22 mouse cellular contexts compared by ENCODE assay signal in genomic region chr1:136951155-136951650, GRCm38 (mm10). TPM values are rescaled to one million over a fixed set of nuclear protein-coding genes. Genes with fewer than 3 reads are reported as not detected.
A peak's percentile ranks its signal among the peaks of the same experiment; 100 is the strongest.
DNase-seq lines count a peak whose midpoint lies in the region; ATAC-seq and TF ChIP-seq lines count a peak whose summit lies in the region.
"Had no signal": no experiment of that assay in that cellular context is flagged by ENCODE, and none has a peak within 500 bp of the region (broad histone marks: within the 10 kb centered on the region; RNA-seq: fewer than 3 reads in every experiment).

No protein-coding gene starts in this region.

- DNase-seq in heart, adult 11 months = peak; percentile 61
- DNase-seq in heart, postnatal 14 days = no peak
- no peak for DNase-seq in ES-E14 (ENCODE audit: low read depth, low spot score)
- no peak for DNase-seq in adrenal gland, postnatal 10 days
- no peak for DNase-seq in liver, postnatal 0 days
- DNase-seq in cerebellum, adult 9-11 months = no peak
- DNase-seq: adrenal gland, adult 8-10 months; cerebellum, adult 11 months; cerebellum, adult 8-10 months; cerebellum, postnatal 25 days; gastrocnemius, adult 2 months; gastrocnemius, postnatal 25 days; kidney, adult 18-20 months had no signal

- WGBS in intestine, embryonic 15.5 days = 27% methylated on average over 3 of the region's 3 CpGs
- 14% methylated on average over 3 of the region's 3 CpGs for WGBS in liver, postnatal 0 days (ENCODE audit: insufficient replicate concordance)

- peaks cover 13% of the 10 kb centered on the region; the same call in 1 of the 2 replicates for H3K36me3 ChIP-seq in ES-E14 (ENCODE audit: control insufficient read depth, insufficient read depth, low read length, poor library complexity, severe bottlenecking)
- H3K36me3 ChIP-seq in intestine, embryonic 15.5 days = no peaks in the 10 kb centered on the region
- no peaks in the 10 kb centered on the region for H3K36me3 ChIP-seq in liver, postnatal 0 days (replicated peaks; ENCODE audit: insufficient read depth, low read length)
- H3K36me3 ChIP-seq: embryonic facial prominence, embryonic 15.5 days; forebrain, embryonic 10.5 days; hindbrain, embryonic 10.5 days had no signal

- H3K4me2 ChIP-seq in intestine, embryonic 15.5 days (replicated peaks) = peak overlapping the region; percentile 30; the same call in 1 of the 2 replicates
- no peak overlapping the region for H3K4me2 ChIP-seq in liver, postnatal 0 days (ENCODE audit: low read depth, low read length)
- H3K4me2 ChIP-seq: hindbrain, embryonic 14.5 days had no signal

- peak overlapping the region; percentile 36 to 70 for H3K4me3 ChIP-seq in ES-E14 (ENCODE audit: insufficient read depth in 1 of 2, low read depth in 1 of 2, low read length in 2 of 2, poor library complexity in 1 of 2, severe bottlenecking in 1 of 2)
- H3K4me3 ChIP-seq in intestine, embryonic 15.5 days (replicated peaks) = no peak overlapping the region
- no peak overlapping the region for H3K4me3 ChIP-seq in liver, postnatal 0 days (ENCODE audit: low read depth, low read length)
- H3K4me3 ChIP-seq: erythroblast, embryonic 14.5 days; gastrocnemius, adult 2 months had no signal

- TF ChIP-seq CTCF in liver, postnatal 0 days (IDR thresholded peaks at IDR 0.05; ENCODE audit: low read depth) = no peak

- ATAC-seq in intestine, embryonic 15.5 days = no peak
- no peak for ATAC-seq in liver, postnatal 0 days
- ATAC-seq: forebrain, embryonic 14.5 days had no signal

- in situ Hi-C loops in ES-E14 (cut with MboI; ENCODE audit: low sequenced_read_pairs in 2 of 2, unreplicated experiment in 2 of 2) = no loop called here

- no peak overlapping the region; the same call in 1 of the 2 replicates for H3K27ac ChIP-seq in ES-E14 (ENCODE audit: insufficient read depth, low read depth, low read length, poor library complexity, severe bottlenecking)
- H3K27ac ChIP-seq in intestine, embryonic 15.5 days = no peak overlapping the region
- H3K27ac ChIP-seq in liver, postnatal 0 days (ENCODE audit: low read depth) = no peak overlapping the region
- H3K27ac ChIP-seq: embryonic facial prominence, embryonic 15.5 days; forebrain, embryonic 10.5 days; gastrocnemius, adult 2 months; hindbrain, embryonic 10.5 days; hindbrain, embryonic 14.5 days had no signal

- peaks cover 4 to 18% of the 10 kb centered on the region in 2 experiments; a peak in 3 of 4 replicates for H3K4me1 ChIP-seq in ES-E14 (ENCODE audit: control insufficient read depth in 2 of 2, insufficient read depth in 2 of 2, low read length in 2 of 2, poor library complexity in 1 of 2)
- peaks cover 17% of the 10 kb centered on the region for H3K4me1 ChIP-seq in intestine, embryonic 15.5 days (replicated peaks)
- peaks cover 7% of the 10 kb centered on the region for H3K4me1 ChIP-seq in liver, postnatal 0 days (ENCODE audit: insufficient read depth)

- intact Hi-C loops in heart, postnatal 14 days (cut with DNase I) = loop anchor here (10.0 kb wide), 1 partner anchor 396 kb away; no protein-coding TSS in a partner anchor

- H3K9ac ChIP-seq in ES-E14 (ENCODE audit: insufficient read depth, low read depth, low read length, poor library complexity, severe bottlenecking) = peak overlapping the region; percentile 7; the same call in 1 of the 2 replicates
- no peak overlapping the region for H3K9ac ChIP-seq in intestine, embryonic 15.5 days
- H3K9ac ChIP-seq in liver, postnatal 0 days (replicated peaks) = no peak overlapping the region
- H3K9ac ChIP-seq: embryonic facial prominence, embryonic 15.5 days; hindbrain, embryonic 14.5 days had no signal

- H3K9me3 ChIP-seq in ES-E14 (ENCODE audit: control insufficient read depth, insufficient read depth, low read depth, low read length) = no peaks in the 10 kb centered on the region
- H3K9me3 ChIP-seq in intestine, embryonic 15.5 days = no peaks in the 10 kb centered on the region
- H3K9me3 ChIP-seq in liver, postnatal 0 days (ENCODE audit: low read length) = no peaks in the 10 kb centered on the region
- H3K9me3 ChIP-seq: embryonic facial prominence, embryonic 15.5 days had no signal

- TF ChIP-seq EP300 in liver, postnatal 0 days (IDR thresholded peaks at IDR 0.05; ENCODE audit: low read depth) = no peak

- peaks cover 42% of the 10 kb centered on the region for H3K27me3 ChIP-seq in intestine, embryonic 15.5 days (replicated peaks)
- peaks cover 56% of the 10 kb centered on the region for H3K27me3 ChIP-seq in liver, postnatal 0 days (ENCODE audit: insufficient read depth, low read length)

TF ChIP-seq in ES-E14, 5 proteins besides CTCF, POLR2A, EP300 and RAD21:
- no peak for TF ChIP-seq MAFK (IDR thresholded peaks at IDR 0.05; ENCODE audit: insufficient read depth, low read depth, low read length)
- TF ChIP-seq CHD2 (IDR thresholded peaks at IDR 0.05; ENCODE audit: low read depth, low read length) = no peak
- TF ChIP-seq HCFC1 (IDR thresholded peaks at IDR 0.05; ENCODE audit: borderline replicate concordance, insufficient read depth, low read length) = no peak
- TF ChIP-seq ZNF384 (IDR thresholded peaks at IDR 0.05; ENCODE audit: low read depth, low read length) = no peak
- TF ChIP-seq ZC3H11A (IDR thresholded peaks at IDR 0.05; ENCODE audit: borderline replicate concordance, low read depth, low read length) = no peak
TF ChIP-seq in ES-E14: peak in this region for 0.

RNA-seq across cellular contexts. Expression of gene Nr5a2, which starts 9.0 kb away (rescaled TPM):
- 1 to 10 TPM; 1.6 to 2.2 TPM for total RNA-seq in heart, postnatal 14 days (2021)
- total RNA-seq in ES-E14 (2012; rRNA removed) = 24.6 and 35.4 TPM in 2 replicates
- polyA plus RNA-seq in intestine, embryonic 15.5 days (2015; fragmentation: Nextera tagmentation; extraction: Ambion mirVana) = 10.4 and 10.5 TPM in 2 replicates
- 1 to 10 TPM; 6.1 to 7.6 TPM for total RNA-seq in adrenal gland, postnatal 10 days (2021)
- polyA plus RNA-seq in liver, postnatal 0 days (2015; fragmentation: Nextera tagmentation; extraction: Ambion mirVana) = 3.1 and 3.2 TPM in 2 replicates
- total RNA-seq: granulocyte monocyte progenitor cell, adult 5-6 weeks had no signal
- polyA plus RNA-seq: C2C12 had no signal

Comparison
In these comparisons a context has a peak if more than half of its experiments do, and no peak if none do; other contexts are left out.
1. H3K4me3 ChIP-seq: peak in ES-E14 (2 of 2); none in intestine, embryonic 15.5 days (single experiment) and liver, postnatal 0 days (single experiment).